Mouse (Mus musculus): ENCODE results near the gene Lyz1.

DNA sequence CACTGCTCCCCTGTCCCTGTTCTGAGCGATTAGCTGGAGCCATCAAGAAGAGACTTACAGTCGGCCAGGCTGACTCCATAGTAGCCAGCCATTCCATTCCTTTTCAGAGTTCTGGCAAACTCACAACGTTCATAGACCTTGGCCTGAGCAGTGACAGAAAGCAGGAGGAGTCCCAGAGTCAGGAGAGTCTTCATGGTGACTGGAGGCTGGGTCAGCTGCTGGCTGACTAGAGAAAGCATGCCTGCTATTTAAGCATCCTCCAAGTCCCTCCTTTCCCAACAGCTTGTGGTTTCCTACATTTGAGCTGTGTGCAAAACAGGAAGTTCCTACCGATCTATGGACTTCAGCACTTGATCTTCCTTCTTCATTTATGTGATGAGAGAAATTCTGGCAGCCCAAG, 10.6 kb downstream of the Lyz1 start, which contains the start of gene Lyz2:
- TF ChIP-seq CTCF (IDR thresholded peaks at IDR 0.05; ENCODE audit: low read depth): no peak
- TF ChIP-seq EP300 (IDR thresholded peaks at IDR 0.05; ENCODE audit: low read depth): no peak

All from heart, postnatal 0 days (tissue).